ENCODE assay signal across 8 mouse cellular contexts in the genomic region with DNA sequence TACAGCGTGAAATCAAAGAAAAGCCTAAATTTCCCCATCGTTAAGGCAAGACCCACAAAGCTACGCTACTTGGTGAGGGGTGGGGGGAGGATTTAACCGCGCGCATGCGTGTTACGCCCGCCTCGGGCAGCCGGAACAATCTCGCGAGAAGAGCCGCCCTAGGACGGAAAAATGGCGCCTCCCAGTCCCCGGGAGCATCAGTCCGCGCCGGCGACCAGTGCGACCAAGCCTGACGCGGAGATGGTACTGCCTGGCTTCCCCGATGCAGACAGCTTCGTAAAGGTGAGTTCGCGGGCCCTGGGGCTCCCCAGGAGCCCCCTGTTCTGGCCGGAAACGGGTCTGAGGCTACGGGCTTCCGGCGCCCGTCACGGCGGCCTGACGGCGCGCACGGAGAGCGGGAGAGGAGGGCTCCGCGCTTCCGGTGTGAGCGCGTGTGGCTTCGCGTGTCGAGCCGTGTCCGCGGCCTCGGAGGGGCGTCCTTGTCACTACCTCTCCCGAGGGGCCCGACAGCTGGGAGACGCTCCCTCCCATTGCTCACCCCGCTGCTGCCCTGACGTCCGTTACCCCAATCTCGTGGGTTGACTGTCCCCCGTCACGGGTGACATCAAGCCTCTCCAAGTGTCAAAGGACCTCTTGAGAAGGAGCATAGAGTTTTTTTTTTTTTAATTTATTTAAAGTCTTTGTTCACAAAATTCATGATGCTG. TPM values are rescaled to one million over a fixed set of nuclear protein-coding genes. Genes with fewer than 3 reads are reported as not detected.
DNase-seq lines count a peak whose midpoint lies in the region; ATAC-seq and TF ChIP-seq lines count a peak whose summit lies in the region.

A gene (plus strand): TSS at position 133 of the 704 bp plus-strand sequence.

- H3K27ac ChIP-seq in hindbrain, embryonic 14.5 days, result peak within 1 kb of the TSS; percentile 93

- peaks cover 6% of the 10 kb centered on the region for H3K4me1 ChIP-seq in hindbrain, embryonic 14.5 days (replicated peaks; ENCODE audit: control insufficient read depth, insufficient read depth, low read length)

- CTCF ChIA-PET in Patski (lab: Charles Lee), result no interaction called here

- under 1% methylated on average over 63 of the region's 63 CpGs for WGBS in hindbrain, embryonic 14.5 days

- in situ Hi-C loops in Patski (cut with MboI; ENCODE audit: low pct_unique_long_range_greater_than_20kb), result no loop called here

- DNase-seq in Patski (ENCODE audit: low read depth, low spot score), result peak; percentile 37
- peak; percentile 92 to 93 for DNase-seq in cerebellum, postnatal 14 days
- DNase-seq in frontal cortex, postnatal 25 days (ENCODE audit: low spot score in 2 of 2), result peak; percentile 67 to 79
- DNase-seq in hindbrain, embryonic 14.5 days (ENCODE audit: low spot score), result peak; percentile 96
- peak; percentile 85 to 86 for DNase-seq in layer of hippocampus, postnatal 36 days
- peak; percentile 88 for DNase-seq in lung, postnatal 36 days
- peak; percentile 94 for DNase-seq in retina, postnatal 1 day
- peak; percentile 78 to 82 for DNase-seq in urinary bladder, adult 18-20 months (ENCODE audit: low spot score in 2 of 2)

- H3K27me3 ChIP-seq in Patski, result no peaks in the 10 kb centered on the region
- no peaks in the 10 kb centered on the region for H3K27me3 ChIP-seq in hindbrain, embryonic 14.5 days (ENCODE audit: control insufficient read depth, insufficient read depth, low read length)

- no peak for ATAC-seq in Patski
- peak; percentile 95 for ATAC-seq in hindbrain, embryonic 14.5 days (ENCODE audit: low FRiP score)

- POLR2A ChIA-PET in Patski (lab: Charles Lee), result interaction anchor here (0.6 kb wide), 1 partner anchor 14 kb away, joined by 3 read pairs; no protein-coding TSS in a partner anchor

- peak within 1 kb of the TSS; percentile 54 for H3K4me2 ChIP-seq in hindbrain, embryonic 14.5 days (replicated peaks)

- H3K36me3 ChIP-seq in hindbrain, embryonic 14.5 days (replicated peaks; ENCODE audit: control insufficient read depth, insufficient read depth), result peaks cover 71% of the 10 kb centered on the region

- peak within 1 kb of the TSS; percentile 60 for H3K4me3 ChIP-seq in hindbrain, embryonic 14.5 days (replicated peaks; ENCODE audit: low read length)

- H3K9me3 ChIP-seq in hindbrain, embryonic 14.5 days (ENCODE audit: control insufficient read depth, low read length), result no peaks in the 10 kb centered on the region

- no peak for TF ChIP-seq CTCF in Patski (IDR thresholded peaks at IDR 0.05)

- peak within 1 kb of the TSS; percentile 80 for H3K9ac ChIP-seq in hindbrain, embryonic 14.5 days

RNA-seq across cellular contexts. Expression of the gene that starts here (rescaled TPM):
- 54.2 TPM for polyA plus RNA-seq in Patski (2021)
- polyA plus RNA-seq in hindbrain, embryonic 14.5 days (2014; fragmentation: Nextera tagmentation; extraction: Ambion mirVana), result 85.9 and 98.4 TPM in 2 replicates
- 10 to 100 TPM; 50.5 to 52.7 TPM for total RNA-seq in layer of hippocampus, postnatal 36 days (2021)

Comparison
In these comparisons a context has a peak if more than half of its experiments do, and no peak if none do; other contexts are left out.
1. DNase-seq: peak in every context shown above with its lines; median percentile 96 in hindbrain, embryonic 14.5 days; 94 in retina, postnatal 1 day; 92 in cerebellum, postnatal 14 days; 88 in lung, postnatal 36 days; 86 in layer of hippocampus, postnatal 36 days; 80 in urinary bladder, adult 18-20 months; 73 in frontal cortex, postnatal 25 days; 37 in Patski.